Mouse (Mus musculus) ES-E14 (cell line): ENCODE measurements at regions not wholly inside any gene's neighbourhood (a gene's known extent, or its start where the extent isn't known, plus 50 kb on each side); places are given as distances from the start of the nearest gene placed in this dataset.

ENCODE experiments used
- DNase-seq: peaks from one replicate; pipeline ENCODE4 v3.0.0-alpha.2; 2013; ENCODE audit warnings: low read depth, low spot score
- H3K27ac ChIP-seq: 2 replicates; pipeline ENCODE4 v1.5.1; 2012; ENCODE audit warnings: low read depth, mild to moderate bottlenecking, low read length, moderate library complexity, mixed read lengths; ENCODE audit not compliant: poor library complexity, insufficient read depth, severe bottlenecking
- H3K36me3 ChIP-seq: 2 replicates; pipeline ENCODE4 v1.6.1; 2012; ENCODE audit warnings: mild to moderate bottlenecking, low read length, moderate library complexity, mixed read lengths; ENCODE audit not compliant: control insufficient read depth, poor library complexity, insufficient read depth, severe bottlenecking
- H3K4me1 ChIP-seq, 2 experiments: fragments of 150-350 bp in 1 of 2; sonication (generic) in 1 of 2; 2 replicates each; pipeline ENCODE4 v1.6.1; 2012; ENCODE audit warnings: low read length in 2 of 2, mild to moderate bottlenecking in 1 of 2, mixed read lengths in 1 of 2; ENCODE audit not compliant: control insufficient read depth in 2 of 2, insufficient read depth in 2 of 2, poor library complexity in 1 of 2
- H3K4me3 ChIP-seq, 2 experiments: fragments of 150-350 bp in 1 of 2; sonication (generic) in 1 of 2; 2 replicates each; pipeline ENCODE4 v1.5.1; 2012; ENCODE audit warnings: low read length in 2 of 2, low read depth in 1 of 2, mild to moderate bottlenecking in 1 of 2, mixed read lengths in 1 of 2; ENCODE audit not compliant: insufficient read depth in 1 of 2, poor library complexity in 1 of 2, severe bottlenecking in 1 of 2
- H3K9ac ChIP-seq: 2 replicates; pipeline ENCODE4 v1.6.1; 2012; ENCODE audit warnings: low read depth, mild to moderate bottlenecking, low read length, mixed read lengths; ENCODE audit not compliant: poor library complexity, insufficient read depth, severe bottlenecking
- H3K9me3 ChIP-seq: fragments of 150-350 bp; sonication (generic); 2 replicates; pipeline ENCODE4 v1.6.1; 2012; ENCODE audit warnings: low read depth, mild to moderate bottlenecking, low read length; ENCODE audit not compliant: control insufficient read depth, insufficient read depth
- CHD2 ChIP-seq: IDR thresholded peaks from 2 replicates; pipeline ENCODE4 v1.6.1; 2014; ENCODE audit warnings: mild to moderate bottlenecking, low read depth, low read length, inconsistent platforms
- HCFC1 ChIP-seq: IDR thresholded peaks from 2 replicates; pipeline ENCODE4 v1.6.1; 2012; ENCODE audit warnings: low read length, inconsistent platforms, borderline replicate concordance; ENCODE audit not compliant: insufficient read depth
- MAFK ChIP-seq: IDR thresholded peaks from 2 replicates; pipeline ENCODE4 v1.6.1; 2014; ENCODE audit warnings: mild to moderate bottlenecking, low read depth, low read length, inconsistent platforms; ENCODE audit not compliant: insufficient read depth
- ZC3H11A ChIP-seq: IDR thresholded peaks from 2 replicates; pipeline ENCODE4 v1.6.1; 2012; ENCODE audit warnings: low read depth, mild to moderate bottlenecking, inconsistent platforms, low read length, borderline replicate concordance
- ZNF384 ChIP-seq: IDR thresholded peaks from 2 replicates; pipeline ENCODE4 v1.6.1; 2012; ENCODE audit warnings: low read depth, low read length, inconsistent platforms
- in situ Hi-C, 2 experiments: fragments of 600-800 bp; cut with MboI; formaldehyde crosslinking; loops; one replicate each; pipeline ENCODE4 v1.15.1; 2025; ENCODE audit warnings: low sequenced_read_pairs in 2 of 2, inconsistent platforms in 1 of 2; ENCODE audit not compliant: unreplicated experiment in 2 of 2

DNA sequence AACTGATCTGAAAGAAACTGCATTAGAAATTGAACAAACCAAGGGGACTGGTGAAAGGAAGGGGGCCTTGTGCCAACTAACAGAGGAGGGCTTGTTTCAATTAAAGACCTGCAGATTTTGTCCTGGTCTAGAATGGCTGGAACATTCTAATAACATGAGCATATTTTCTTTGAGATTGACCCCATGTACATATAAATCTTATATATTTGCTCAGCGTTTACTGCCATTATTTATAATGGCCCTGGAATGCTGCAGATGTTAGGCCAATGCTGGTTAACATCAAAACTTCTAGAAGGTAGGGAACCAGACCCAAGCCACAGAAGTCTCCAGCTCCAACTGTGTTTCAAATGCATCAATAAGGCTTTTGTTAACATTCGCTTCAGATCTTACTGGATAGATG, 326.4 kb downstream of the Tns1 start:
- Histone ChIP-seq H3K4me1 (no peaks in the 10 kb centered on the region), H3K9me3 (no peaks in the 10 kb centered on the region), H3K27ac (no peak overlapping the region), H3K36me3 (no peaks in the 10 kb centered on the region), H3K9ac (no peak overlapping the region), H3K4me3 (no peak overlapping the region)
- TF ChIP-seq HCFC1 (no peak), ZNF384 (no peak), ZC3H11A (no peak), CHD2 (no peak), MAFK (no peak)
- in situ Hi-C loops: no loop called here
- DNase-seq: no peak

DNA sequence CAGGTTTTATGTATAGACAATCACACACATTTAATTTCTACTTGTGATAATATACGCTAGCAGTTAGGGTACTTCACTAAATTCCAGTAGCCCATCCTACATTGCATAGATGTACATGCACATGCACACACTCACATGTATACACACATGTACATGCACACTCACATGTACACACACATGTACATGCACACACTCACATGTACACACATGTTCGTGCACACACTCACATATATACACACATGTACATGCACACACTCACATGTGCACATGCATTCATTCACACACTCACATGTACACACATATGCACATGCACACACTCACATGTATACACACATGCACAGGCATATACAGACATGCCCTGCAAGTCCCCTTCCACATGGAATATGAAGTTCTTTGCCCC, 326.8 kb downstream of the Tns1 start:
- H3K4me1 ChIP-seq: no peaks in the 10 kb centered on the region
- no peaks in the 10 kb centered on the region for H3K36me3 ChIP-seq
- H3K27ac ChIP-seq: no peak overlapping the region
- H3K9me3 ChIP-seq: no peaks in the 10 kb centered on the region
- TF ChIP-seq CHD2 (no peak), ZNF384 (no peak), MAFK (no peak), HCFC1 (no peak), ZC3H11A (no peak)
- no peak for DNase-seq
- no peak overlapping the region for H3K9ac ChIP-seq
- in situ Hi-C loops: no loop called here
- H3K4me3 ChIP-seq: no peak overlapping the region

DNA sequence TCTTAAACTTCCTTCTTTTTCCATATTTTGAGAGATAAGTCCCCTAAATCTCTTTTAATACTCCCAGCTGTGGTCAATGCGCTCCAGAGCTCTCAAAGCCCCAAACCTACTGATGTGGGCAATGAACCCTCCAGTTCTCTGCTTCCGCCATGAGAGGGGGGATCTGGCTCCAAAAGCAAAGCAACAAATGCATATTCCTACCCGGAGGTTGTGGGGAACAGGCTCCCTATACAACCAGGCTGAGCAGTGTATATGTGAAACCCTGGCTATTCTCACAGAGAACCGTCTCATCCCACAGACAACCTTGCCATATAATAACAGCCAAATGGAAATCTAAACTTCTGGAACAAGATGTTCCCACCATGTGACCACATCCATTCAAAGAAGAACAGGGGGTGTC, 330.4 kb downstream of the Tns1 start:
- Histone ChIP-seq H3K36me3 (no peaks in the 10 kb centered on the region), H3K27ac (no peak overlapping the region), H3K4me3 (no peak overlapping the region), H3K9ac (no peak overlapping the region), H3K9me3 (no peaks in the 10 kb centered on the region), H3K4me1 (no peaks in the 10 kb centered on the region)
- DNase-seq: no peak
- no peak for TF ChIP-seq MAFK
- no peak for TF ChIP-seq ZC3H11A
- TF ChIP-seq ZNF384: no peak
- no peak for TF ChIP-seq HCFC1
- TF ChIP-seq CHD2: no peak
- in situ Hi-C loops: no loop called here

DNA sequence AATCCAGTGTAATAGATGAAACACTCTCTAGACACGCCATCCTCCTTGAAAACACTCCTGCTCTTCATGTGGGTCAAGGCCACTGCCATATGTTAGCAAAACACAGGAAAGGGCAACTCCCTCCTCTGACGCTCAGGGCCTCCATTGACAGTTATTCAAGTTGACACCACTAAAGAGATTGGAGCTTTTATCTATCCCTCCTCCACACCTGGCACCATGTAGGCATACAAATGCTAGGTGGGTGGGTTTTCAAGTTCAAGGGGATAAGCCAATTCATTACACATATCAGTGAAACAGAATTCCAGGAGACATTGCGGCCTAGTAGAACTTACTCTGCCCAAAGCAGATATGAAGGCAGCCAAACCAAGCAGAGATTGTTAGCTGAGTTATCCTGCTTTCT, 331.0 kb downstream of the Tns1 start:
- Histone ChIP-seq H3K27ac (no peak overlapping the region), H3K9me3 (no peaks in the 10 kb centered on the region), H3K9ac (no peak overlapping the region), H3K36me3 (no peaks in the 10 kb centered on the region), H3K4me1 (no peaks in the 10 kb centered on the region), H3K4me3 (no peak overlapping the region)
- in situ Hi-C loops: no loop called here
- no peak for TF ChIP-seq CHD2
- DNase-seq: no peak

DNA sequence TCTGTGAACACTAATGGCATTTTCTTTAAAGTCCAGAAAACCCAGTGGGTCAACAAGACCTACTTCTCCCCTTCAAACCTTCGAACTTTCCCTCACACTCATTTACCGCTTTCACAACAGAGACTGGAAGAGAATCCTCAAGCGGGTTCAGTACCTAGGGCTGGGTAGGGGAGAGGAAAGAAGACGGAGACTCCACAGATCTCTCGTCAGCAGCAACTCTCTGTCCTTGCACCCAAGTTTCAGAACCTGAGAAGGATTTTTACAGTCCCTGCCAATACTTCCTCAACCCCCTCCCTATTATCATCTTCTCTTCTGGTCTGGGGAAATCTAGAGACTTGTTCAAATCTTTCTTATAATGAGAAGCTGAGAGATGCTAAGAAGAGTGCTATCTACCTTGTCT, 331.9 kb downstream of the Tns1 start:
- no peaks in the 10 kb centered on the region for H3K36me3 ChIP-seq
- H3K9ac ChIP-seq: no peak overlapping the region
- H3K9me3 ChIP-seq: no peaks in the 10 kb centered on the region
- TF ChIP-seq ZNF384 (no peak), HCFC1 (no peak), MAFK (no peak)
- H3K4me1 ChIP-seq: no peaks in the 10 kb centered on the region
- no peak for DNase-seq
- in situ Hi-C loops: no loop called here
- H3K4me3 ChIP-seq: no peak overlapping the region
- H3K27ac ChIP-seq: no peak overlapping the region
